Mouse (Mus musculus): ENCODE results near the gene Tbc1d4. TPM values are rescaled to one million over a fixed set of nuclear protein-coding genes. Genes with fewer than 3 reads are reported as not detected.
"Not testable (repeated sequence)": the region's sequence is repeated elsewhere in the genome, so short reads cannot be mapped to it uniquely, and the experiment has no call there.

The Tbc1d4 gene
- polyA plus RNA-seq, 1 experiment from 2014 or later, result 8.5 TPM

DNA sequence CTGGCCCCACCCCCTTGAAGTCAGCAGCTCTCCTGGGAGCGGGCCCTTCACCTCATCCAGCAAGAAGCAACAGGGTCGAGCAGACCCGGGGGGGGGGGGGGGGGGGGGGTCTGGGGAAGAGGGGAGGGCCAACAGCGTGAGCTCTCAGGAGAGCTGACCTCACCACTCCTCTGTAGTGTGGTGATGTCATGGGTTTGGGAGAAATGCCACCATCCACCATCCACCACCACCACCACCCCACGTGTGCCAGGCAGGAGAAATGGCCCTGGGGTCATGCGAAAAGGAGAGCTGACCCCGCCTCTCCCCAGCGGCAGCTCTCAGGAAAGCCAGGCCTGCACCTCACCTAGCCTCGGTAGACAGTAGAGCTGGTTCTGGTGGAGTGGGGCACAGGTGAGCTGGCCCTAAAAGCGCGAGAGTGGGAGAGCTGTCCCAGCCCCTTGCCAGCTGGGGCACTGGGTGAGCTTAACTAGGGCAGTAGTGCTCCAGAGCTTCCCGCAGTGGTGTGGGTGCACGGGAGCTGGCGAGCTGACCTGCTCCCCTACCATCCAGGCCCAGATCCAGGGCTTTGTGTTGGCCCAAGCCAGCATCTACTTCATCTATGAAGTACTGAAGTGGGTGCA is 11.8 kb downstream of the Tbc1d4 start:
- 89% methylated on average over 11 of the region's 14 CpGs for WGBS
- H3K4me1 ChIP-seq (ENCODE audit: insufficient read depth, low read depth, low read length), result no peaks in the 10 kb centered on the region

GRCm38 (mm10) chr14:101596691-101597090 is 12.3 kb downstream of the Tbc1d4 start:
- Histone ChIP-seq H3K4me1 (ENCODE audit: insufficient read depth, low read depth, low read length) (no peaks in the 10 kb centered on the region), H3K4me3 (ENCODE audit: low read depth, low read length) (no peak overlapping the region), H3K27ac (ENCODE audit: low read length) (no peak overlapping the region), H3K9ac (replicated peaks; ENCODE audit: low read depth) (no peak overlapping the region), H3K4me2 (replicated peaks; ENCODE audit: low read depth, low read length) (no peak overlapping the region), H3K36me3 (ENCODE audit: insufficient read depth, low read length) (no peaks in the 10 kb centered on the region), H3K9me3 (ENCODE audit: low read length) (no peaks in the 10 kb centered on the region), H3K27me3 (replicated peaks; ENCODE audit: insufficient read depth, low read length) (no peaks in the 10 kb centered on the region)
- TF ChIP-seq EP300 (IDR thresholded peaks at IDR 0.05) (no peak), CTCF (IDR thresholded peaks at IDR 0.05) (no peak)
- 98% methylated on average over 9 of the region's 9 CpGs for WGBS
- ATAC-seq (no peak), DNase-seq (ENCODE audit: low spot score) (no peak)

More for the DNA sequence above, 11.8 kb downstream of the Tbc1d4 start:
- H3K4me3 ChIP-seq (ENCODE audit: low read depth, low read length), result no peak overlapping the region
- H3K9me3 ChIP-seq (ENCODE audit: low read length), result no peaks in the 10 kb centered on the region
- TF ChIP-seq CTCF (IDR thresholded peaks at IDR 0.05) (no peak), EP300 (IDR thresholded peaks at IDR 0.05) (no peak)
- ATAC-seq (no peak), DNase-seq (ENCODE audit: low spot score) (no peak)
- H3K9ac ChIP-seq (replicated peaks; ENCODE audit: low read depth), result no peak overlapping the region
- no peak overlapping the region for H3K27ac ChIP-seq (ENCODE audit: low read length)
- H3K36me3 ChIP-seq (ENCODE audit: insufficient read depth, low read length), result no peaks in the 10 kb centered on the region
- no peaks in the 10 kb centered on the region for H3K27me3 ChIP-seq (replicated peaks; ENCODE audit: insufficient read depth, low read length)
- no peak overlapping the region for H3K4me2 ChIP-seq (replicated peaks; ENCODE audit: low read depth, low read length)

GRCm38 (mm10) chr14:101595301-101596080 is 13.5 kb downstream of the Tbc1d4 start:
- ATAC-seq (no peak), DNase-seq (ENCODE audit: low spot score) (no peak)
- no peak overlapping the region for H3K4me3 ChIP-seq (ENCODE audit: low read depth, low read length)
- no peak overlapping the region for H3K9ac ChIP-seq (replicated peaks; ENCODE audit: low read depth)
- H3K27ac ChIP-seq (ENCODE audit: low read length), result no peak overlapping the region
- H3K4me1 ChIP-seq (ENCODE audit: insufficient read depth, low read depth, low read length), result no peaks in the 10 kb centered on the region
- no peaks in the 10 kb centered on the region for H3K27me3 ChIP-seq (replicated peaks; ENCODE audit: insufficient read depth, low read length)
- no peaks in the 10 kb centered on the region for H3K36me3 ChIP-seq (ENCODE audit: insufficient read depth, low read length)
- WGBS, result 88% methylated on average over 13 of the region's 13 CpGs
- H3K9me3 ChIP-seq (ENCODE audit: low read length), result no peaks in the 10 kb centered on the region
- H3K4me2 ChIP-seq (replicated peaks; ENCODE audit: low read depth, low read length), result no peak overlapping the region
- no peak for TF ChIP-seq CTCF (IDR thresholded peaks at IDR 0.05)

DNA sequence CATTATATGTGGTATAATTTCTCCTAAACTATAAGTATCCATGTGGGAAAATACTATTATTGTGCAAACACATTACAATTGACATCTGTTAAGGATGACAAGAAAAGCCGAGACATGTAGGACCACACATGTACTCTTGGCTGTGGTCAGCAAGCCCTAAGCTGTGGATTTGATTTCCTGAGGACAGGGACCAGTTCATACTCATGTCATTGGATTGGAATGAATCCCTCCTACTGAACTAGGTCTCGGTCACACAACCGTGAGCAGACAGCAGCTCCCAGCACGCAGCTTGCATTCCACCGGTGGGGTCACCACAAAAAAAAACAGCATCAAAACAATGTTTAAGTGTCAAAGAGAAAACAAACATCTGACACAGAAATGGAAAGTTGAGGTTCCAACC is 15.0 kb downstream of the Tbc1d4 start:
- no peak for TF ChIP-seq EP300 (IDR thresholded peaks at IDR 0.05)
- no peak for TF ChIP-seq CTCF (IDR thresholded peaks at IDR 0.05)
- no peak overlapping the region for H3K4me2 ChIP-seq (replicated peaks; ENCODE audit: low read depth, low read length)
- no peaks in the 10 kb centered on the region for H3K9me3 ChIP-seq (ENCODE audit: low read length)
- no peak overlapping the region for H3K27ac ChIP-seq (ENCODE audit: low read length)
- no peak overlapping the region for H3K9ac ChIP-seq (replicated peaks; ENCODE audit: low read depth)
- DNase-seq (ENCODE audit: low spot score) (no peak), ATAC-seq (no peak)
- no peaks in the 10 kb centered on the region for H3K4me1 ChIP-seq (ENCODE audit: insufficient read depth, low read depth, low read length)
- no peak overlapping the region for H3K4me3 ChIP-seq (ENCODE audit: low read depth, low read length)
- H3K27me3 ChIP-seq (replicated peaks; ENCODE audit: insufficient read depth, low read length), result no peaks in the 10 kb centered on the region
- WGBS, result 73% methylated on average over 5 of the region's 5 CpGs
- H3K36me3 ChIP-seq (ENCODE audit: insufficient read depth, low read length), result no peaks in the 10 kb centered on the region

DNA sequence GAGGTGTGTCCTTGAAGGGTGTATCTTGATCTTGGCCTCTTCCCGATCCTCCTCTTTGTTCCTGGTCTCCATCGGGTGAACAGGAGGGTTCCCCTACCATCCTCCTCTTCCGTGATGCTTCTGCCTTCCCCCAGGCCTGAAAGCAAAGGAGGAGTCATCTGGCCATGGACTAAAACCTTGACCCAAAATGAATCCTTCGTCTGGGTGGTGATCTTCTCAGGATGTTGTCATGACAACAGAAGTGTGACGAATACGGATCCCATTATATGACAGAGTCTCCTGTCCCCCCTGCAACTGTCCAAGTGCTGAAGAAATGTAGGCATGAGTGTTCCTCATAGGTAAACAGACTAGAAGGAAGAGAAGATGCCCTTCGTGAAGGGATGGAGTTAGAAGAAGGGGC is 15.7 kb downstream of the Tbc1d4 start:
- no peak for DNase-seq (ENCODE audit: low spot score)
- 80% methylated on average over 7 of the region's 7 CpGs for WGBS
- TF ChIP-seq EP300 (IDR thresholded peaks at IDR 0.05) (no peak), CTCF (IDR thresholded peaks at IDR 0.05) (no peak)
- Histone ChIP-seq H3K4me3 (ENCODE audit: low read depth, low read length) (no peak overlapping the region), H3K9me3 (ENCODE audit: low read length) (no peaks in the 10 kb centered on the region), H3K27me3 (replicated peaks; ENCODE audit: insufficient read depth, low read length) (no peaks in the 10 kb centered on the region), H3K36me3 (ENCODE audit: insufficient read depth, low read length) (no peaks in the 10 kb centered on the region), H3K27ac (ENCODE audit: low read length) (no peak overlapping the region), H3K9ac (replicated peaks; ENCODE audit: low read depth) (no peak overlapping the region), H3K4me2 (replicated peaks; ENCODE audit: low read depth, low read length) (no peak overlapping the region), H3K4me1 (ENCODE audit: insufficient read depth, low read depth, low read length) (no peaks in the 10 kb centered on the region)
- no peak for ATAC-seq

GRCm38 (mm10) chr14:101591101-101591500 is 17.9 kb downstream of the Tbc1d4 start:
- no peak overlapping the region for H3K27ac ChIP-seq (ENCODE audit: low read length)
- ATAC-seq (no peak), DNase-seq (ENCODE audit: low spot score) (no peak)
- WGBS, result 88% methylated on average over 5 of the region's 5 CpGs
- H3K9me3 ChIP-seq (ENCODE audit: low read length), result no peaks in the 10 kb centered on the region
- no peak overlapping the region for H3K4me2 ChIP-seq (replicated peaks; ENCODE audit: low read depth, low read length)
- no peaks in the 10 kb centered on the region for H3K36me3 ChIP-seq (ENCODE audit: insufficient read depth, low read length)
- no peak overlapping the region for H3K9ac ChIP-seq (replicated peaks; ENCODE audit: low read depth)
- no peak overlapping the region for H3K4me3 ChIP-seq (ENCODE audit: low read depth, low read length)
- H3K27me3 ChIP-seq (replicated peaks; ENCODE audit: insufficient read depth, low read length), result no peaks in the 10 kb centered on the region
- TF ChIP-seq EP300 (IDR thresholded peaks at IDR 0.05) (no peak), CTCF (IDR thresholded peaks at IDR 0.05) (no peak)
- no peaks in the 10 kb centered on the region for H3K4me1 ChIP-seq (ENCODE audit: insufficient read depth, low read depth, low read length)

DNA sequence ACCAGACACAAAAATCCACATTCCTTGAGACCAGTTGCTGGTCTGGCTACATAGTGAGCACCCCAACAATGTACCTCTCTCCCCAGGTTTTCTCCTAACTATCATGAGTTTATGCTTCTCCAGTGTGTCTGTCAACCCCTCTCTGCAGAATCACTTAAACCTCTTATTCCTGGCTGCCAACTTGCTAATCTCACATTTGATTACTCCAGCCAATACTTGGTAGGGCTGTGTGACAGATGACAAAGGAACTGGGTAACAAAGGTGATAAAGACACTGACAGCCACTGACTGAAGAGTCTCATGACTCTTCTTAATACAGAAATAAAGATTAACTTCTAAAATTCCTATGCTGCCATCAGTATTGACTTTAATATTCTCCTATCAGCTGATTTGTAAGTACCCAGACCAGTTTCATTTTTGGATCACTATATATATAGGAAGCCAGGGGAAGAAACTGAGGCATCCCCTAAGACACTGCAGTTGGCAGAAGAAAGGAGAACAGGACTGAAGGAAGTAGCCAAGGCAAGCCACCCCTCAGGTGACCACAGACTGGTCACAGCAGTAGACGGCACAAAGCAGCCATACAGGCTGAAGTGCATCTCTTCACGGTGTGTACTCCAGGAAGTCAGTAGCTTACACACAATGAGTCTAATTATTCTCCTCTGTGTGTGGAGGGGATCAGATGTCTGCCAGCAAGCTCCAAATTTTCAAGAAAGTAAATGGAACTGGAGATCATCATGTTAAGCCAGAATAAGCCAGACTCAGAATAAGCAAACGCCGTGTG is 20.6 kb downstream of the Tbc1d4 start:
- not testable (repeated sequence) for H3K36me3 ChIP-seq (ENCODE audit: insufficient read depth, low read length); ATAC-seq; H3K27me3 ChIP-seq (replicated peaks; ENCODE audit: insufficient read depth, low read length); DNase-seq (ENCODE audit: low spot score); H3K9ac ChIP-seq (replicated peaks; ENCODE audit: low read depth); H3K4me1 ChIP-seq (ENCODE audit: insufficient read depth, low read depth, low read length); H3K4me3 ChIP-seq (ENCODE audit: low read depth, low read length); H3K9me3 ChIP-seq (ENCODE audit: low read length); H3K4me2 ChIP-seq (replicated peaks; ENCODE audit: low read depth, low read length); H3K27ac ChIP-seq (ENCODE audit: low read length)
- 65% methylated on average over 2 of the region's 4 CpGs for WGBS

DNA sequence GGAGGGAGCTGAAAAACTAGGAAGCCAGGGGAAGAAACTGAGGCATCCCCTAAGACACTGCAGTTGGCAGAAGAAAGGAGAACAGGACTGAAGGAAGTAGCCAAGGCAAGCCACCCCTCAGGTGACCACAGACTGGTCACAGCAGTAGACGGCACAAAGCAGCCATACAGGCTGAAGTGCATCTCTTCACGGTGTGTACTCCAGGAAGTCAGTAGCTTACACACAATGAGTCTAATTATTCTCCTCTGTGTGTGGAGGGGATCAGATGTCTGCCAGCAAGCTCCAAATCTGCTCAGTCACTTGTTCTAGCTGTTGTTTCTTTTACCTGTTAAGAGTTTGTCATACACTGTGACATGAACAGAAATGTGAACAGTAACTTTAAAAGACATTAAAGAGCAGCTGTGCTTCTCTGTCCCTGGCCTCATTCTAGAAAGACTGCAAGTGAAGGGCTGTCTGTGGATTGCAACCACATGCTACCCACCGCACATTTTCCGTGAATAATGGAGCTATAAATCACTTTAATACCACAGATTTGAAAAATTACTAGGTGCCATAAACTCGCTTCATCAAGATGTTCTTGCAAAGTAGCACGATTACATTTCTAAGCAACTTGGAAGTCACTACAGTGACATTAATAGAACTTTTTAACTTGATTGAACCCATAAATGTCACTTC is 21.5 kb downstream of the Tbc1d4 start:
- 54% methylated on average over 4 of the region's 6 CpGs for WGBS
- not testable (repeated sequence) for DNase-seq (ENCODE audit: low spot score); H3K4me1 ChIP-seq (ENCODE audit: insufficient read depth, low read depth, low read length); H3K4me3 ChIP-seq (ENCODE audit: low read depth, low read length); H3K9ac ChIP-seq (replicated peaks; ENCODE audit: low read depth); H3K27me3 ChIP-seq (replicated peaks; ENCODE audit: insufficient read depth, low read length); ATAC-seq; H3K9me3 ChIP-seq (ENCODE audit: low read length); H3K4me2 ChIP-seq (replicated peaks; ENCODE audit: low read depth, low read length); H3K27ac ChIP-seq (ENCODE audit: low read length); H3K36me3 ChIP-seq (ENCODE audit: insufficient read depth, low read length)

All from lung, postnatal 0 days (tissue).